Mouse (Mus musculus) liver, embryonic 13.5 days (tissue): ENCODE data around the gene Xbp1. TPM values are rescaled to one million over a fixed set of nuclear protein-coding genes. Genes with fewer than 3 reads are reported as not detected.

Experiments used
- polyA plus RNA-seq: library from polyadenylated mRNA; unstranded; fragments of >200 nt; fragmentation: Nextera tagmentation; extraction: Ambion mirVana; gene quantifications from 2 replicates; pipeline ENCODE4 v1.2.1, GENCODE M21; 2015

The Xbp1 gene
- polyA plus RNA-seq, 1 experiment from 2014 or later = 82.1 TPM

Other genes starting within 250 kb of the Xbp1 start
- 4.1 and 4.6 TPM in 2 replicates for gene Znrf3, start 75.8 kb upstream of the Xbp1 start, polyA plus RNA-seq
- 8.6 and 11.4 TPM in 2 replicates for gene Ccdc117, start 21.5 kb downstream of the Xbp1 start, polyA plus RNA-seq
- gene Ankrd36, start 49.0 kb downstream of the Xbp1 start, polyA plus RNA-seq = 1.1 and 1.5 TPM in 2 replicates
- 122 and 135 TPM in 2 replicates for gene Mrps24, start 195.0 kb downstream of the Xbp1 start, polyA plus RNA-seq
- gene Urgcp, start 241.7 kb downstream of the Xbp1 start, polyA plus RNA-seq = 9.4 and 10.0 TPM in 2 replicates